Mouse (Mus musculus): ENCODE measurements around the gene Btbd3.

DNA sequence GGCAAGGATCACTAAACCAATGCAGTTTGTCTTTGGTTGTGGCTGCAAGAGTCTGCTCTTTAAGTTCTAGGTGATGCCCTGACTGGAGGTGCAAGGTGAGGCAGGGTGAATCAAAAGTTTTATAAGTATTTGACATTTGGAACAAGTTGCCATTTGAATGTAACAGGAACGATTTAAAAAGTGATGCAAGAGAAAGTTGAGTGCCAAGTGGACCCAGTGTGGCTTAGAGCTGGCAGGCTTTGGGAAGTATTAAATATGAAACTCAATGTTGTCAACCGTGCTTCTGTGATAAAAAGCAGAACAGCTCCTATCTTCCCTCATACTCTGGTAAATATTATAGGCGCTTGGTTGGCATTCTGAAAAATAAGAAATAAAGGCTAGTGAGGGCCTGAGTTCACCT is 99.0 kb downstream of the Btbd3 start:
- TF ChIP-seq CTCF (IDR thresholded peaks at IDR 0.05; ENCODE audit: low read depth) (no peak), EP300 (IDR thresholded peaks at IDR 0.05; ENCODE audit: low read depth) (no peak)
